In the genomic region with DNA sequence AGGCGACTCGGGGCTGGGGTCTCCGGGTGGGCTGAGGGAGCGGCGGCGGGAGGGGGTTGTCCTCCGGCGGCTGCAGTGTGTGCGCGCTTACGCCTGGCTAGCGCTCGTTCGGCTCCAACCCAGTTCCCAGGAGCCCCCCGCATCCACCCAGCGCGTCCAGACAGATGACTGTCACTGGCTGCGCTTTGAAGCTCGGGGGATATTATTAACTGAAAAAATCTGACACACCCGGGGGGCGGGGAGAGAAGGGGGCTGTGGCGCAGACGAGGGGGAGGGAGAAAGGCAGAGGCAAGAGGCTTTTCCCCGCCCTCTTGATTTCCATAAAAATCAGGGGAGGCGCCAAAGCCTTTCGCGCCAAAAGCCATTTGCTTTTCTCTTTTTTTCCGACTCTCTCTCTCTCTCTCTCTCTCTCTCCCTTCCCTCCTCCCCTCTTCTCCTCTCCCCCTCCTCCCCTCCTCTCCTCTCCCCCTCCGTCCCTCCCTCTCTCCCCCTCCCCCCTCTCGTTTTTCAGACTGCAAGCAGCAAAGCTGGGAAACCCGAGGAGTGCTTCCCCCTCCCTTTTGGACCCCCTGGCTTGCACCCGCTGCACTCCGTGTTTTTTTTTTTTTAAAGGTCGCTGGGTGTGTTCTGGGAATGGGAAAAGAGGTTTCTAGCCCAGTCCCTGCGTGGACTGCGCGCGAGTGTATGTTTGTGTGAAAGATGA, we compare ENCODE assay signal across 7 mouse cellular contexts. TPM values are rescaled to one million over a fixed set of nuclear protein-coding genes. Genes with fewer than 3 reads are reported as not detected.
A peak's percentile ranks its signal among the peaks of the same experiment; 100 is the strongest.
DNase-seq lines count a peak whose midpoint lies in the region; ATAC-seq lines count a peak whose summit lies in the region.

TSS of gene Mycn (minus strand) at position 254 of the 703 bp plus-strand sequence.

- H3K9ac ChIP-seq in intestine, embryonic 15.5 days, result peak within 1 kb of the TSS; percentile 85
- peak within 1 kb of the TSS; percentile 98 for H3K9ac ChIP-seq in midbrain, embryonic 12.5 days (replicated peaks)

- H3K36me3 ChIP-seq in intestine, embryonic 15.5 days, result 0 out of 2 replicates have a peak, but pooled peaks cover 5% of the 10 kb centered on the region
- H3K36me3 ChIP-seq in midbrain, embryonic 12.5 days, result peaks cover 9% of the 10 kb centered on the region
- no peaks in the 10 kb centered on the region for H3K36me3 ChIP-seq in splenic B cell, adult 2 months (ENCODE audit: control insufficient read depth, insufficient read depth, low read length, poor library complexity, severe bottlenecking)

- peak within 1 kb of the TSS; percentile 76 for H3K4me2 ChIP-seq in intestine, embryonic 15.5 days (replicated peaks)
- H3K4me2 ChIP-seq in midbrain, embryonic 12.5 days (replicated peaks), result peak within 1 kb of the TSS; percentile 92

- DNase-seq in adrenal gland, postnatal 25 days, result peak; percentile 78
- DNase-seq in embryo, embryonic 10 days (ENCODE audit: low spot score), result peak; percentile 94
- DNase-seq in gastrocnemius, postnatal 36 days, result peak; percentile 45 to 61
- peak; percentile 96 for DNase-seq in left cerebral cortex, postnatal 4 days
- peak; percentile 40 for DNase-seq in splenic B cell, adult 2 months (ENCODE audit: low read depth, low spot score)

- peaks cover 24% of the 10 kb centered on the region for H3K4me1 ChIP-seq in intestine, embryonic 15.5 days (replicated peaks)
- peaks cover 26% of the 10 kb centered on the region for H3K4me1 ChIP-seq in midbrain, embryonic 12.5 days

- ATAC-seq in intestine, embryonic 15.5 days, result peak; percentile 83
- ATAC-seq in midbrain, embryonic 12.5 days (ENCODE audit: low FRiP score, low read depth), result peak; percentile 82

- under 1% methylated on average over 36 of the region's 38 CpGs for WGBS in intestine, embryonic 15.5 days
- 0% methylated on average over 35 of the region's 38 CpGs for WGBS in midbrain, embryonic 12.5 days

- peak within 1 kb of the TSS; percentile 90 for H3K27ac ChIP-seq in intestine, embryonic 15.5 days
- peak within 1 kb of the TSS; percentile 96 for H3K27ac ChIP-seq in midbrain, embryonic 12.5 days (replicated peaks)

- intact Hi-C loops in gastrocnemius, postnatal 36 days (cut with DNase I), result loop anchor here (1.0 to 10.0 kb wide), 5 partner anchors 160 to 617 kb away; no protein-coding TSS in a partner anchor
- intact Hi-C loops in left cerebral cortex, postnatal 4 days (cut with DNase I), result loop anchor here (1.0 to 5.0 kb wide), 3 partner anchors 268 to 615 kb away; no protein-coding TSS in a partner anchor

- peak within 1 kb of the TSS; percentile 78 for H3K4me3 ChIP-seq in intestine, embryonic 15.5 days (replicated peaks)
- H3K4me3 ChIP-seq in midbrain, embryonic 12.5 days, result peak within 1 kb of the TSS; percentile 83

- no peaks in the 10 kb centered on the region for H3K27me3 ChIP-seq in intestine, embryonic 15.5 days (replicated peaks)
- H3K27me3 ChIP-seq in midbrain, embryonic 12.5 days, result peaks cover 12% of the 10 kb centered on the region; the same call in 1 of the 2 replicates
- peaks cover 6% of the 10 kb centered on the region; the same call in 1 of the 2 replicates for H3K27me3 ChIP-seq in splenic B cell, adult 2 months (ENCODE audit: control insufficient read depth, insufficient read depth, low read length, poor library complexity, severe bottlenecking)

- H3K9me3 ChIP-seq in intestine, embryonic 15.5 days, result no peaks in the 10 kb centered on the region
- no peaks in the 10 kb centered on the region for H3K9me3 ChIP-seq in midbrain, embryonic 12.5 days

RNA-seq across cellular contexts. Expression of gene Mycn, which starts in this region (rescaled TPM):
- 4.2 and 7.1 TPM in 2 replicates for total RNA-seq in adrenal gland, postnatal 25 days (2021)
- under 1 TPM; 0.42 to 0.84 TPM for total RNA-seq in gastrocnemius, postnatal 36 days (2021)
- 72.5 and 89.8 TPM in 2 replicates for polyA plus RNA-seq in intestine, embryonic 15.5 days (2015; fragmentation: Nextera tagmentation; extraction: Ambion mirVana)
- 10 to 100 TPM; 65.1 to 68.8 TPM for total RNA-seq in left cerebral cortex, postnatal 4 days (2021)
- 94.0 and 101 TPM in 2 replicates for polyA plus RNA-seq in midbrain, embryonic 12.5 days (2016; fragmentation: Nextera tagmentation; extraction: Ambion mirVana)

Comparison
In these comparisons a context has a peak if more than half of its experiments do, and no peak if none do; other contexts are left out.
1. Peak in every context shown above with its lines: DNase-seq, ATAC-seq, H3K4me3 ChIP-seq and H3K27ac ChIP-seq.
2. Peak in DNase-seq in gastrocnemius, postnatal 36 days; RNA of the gene not detected or under 1 TPM.
3. DNase-seq: peak in every context shown above with its lines; median percentile 96 in left cerebral cortex, postnatal 4 days; 94 in embryo, embryonic 10 days; 78 in adrenal gland, postnatal 25 days; 53 in gastrocnemius, postnatal 36 days; 40 in splenic B cell, adult 2 months.